Mouse (Mus musculus): ENCODE results near the gene Rfc4.
A peak's percentile ranks its signal among the peaks of the same experiment; 100 is the strongest.

Rfc4 gene

DNA sequence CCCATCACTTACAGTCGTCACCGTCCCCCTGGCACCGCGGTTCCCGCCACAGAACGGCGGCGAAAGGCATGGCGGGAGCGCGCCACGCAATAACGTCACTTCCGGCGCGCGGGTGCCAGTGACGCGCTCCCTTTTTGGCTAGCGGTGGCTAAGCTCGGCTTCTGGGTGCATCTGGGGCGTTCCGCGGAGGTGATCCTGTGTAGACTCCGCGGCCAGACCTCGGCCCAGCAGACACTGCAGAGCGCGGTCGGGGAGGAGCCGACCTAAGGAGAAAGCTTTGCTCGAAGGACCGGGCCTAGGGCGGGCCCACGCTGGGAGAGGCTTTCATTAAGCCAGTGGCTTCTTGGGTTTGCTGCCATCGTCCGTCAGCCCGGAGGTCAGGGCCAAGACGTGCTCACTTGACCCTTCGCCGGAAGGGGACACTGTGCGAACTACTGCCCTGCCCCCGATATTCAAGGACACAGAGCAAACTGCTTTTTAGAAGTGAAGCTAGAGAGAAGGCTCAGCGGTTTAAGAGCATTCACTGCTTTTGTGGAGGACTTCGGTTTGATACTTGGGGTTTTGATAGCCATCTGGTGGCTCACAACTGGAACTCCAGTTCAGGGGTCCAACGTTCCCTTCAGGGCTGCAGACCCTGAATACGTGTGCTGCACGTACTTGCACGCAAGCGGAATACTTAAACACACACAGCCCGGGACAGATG lies at the start of gene Rfc4:
TSS of gene Rfc4 (minus strand) at position 65 of the 703 bp plus-strand sequence.
- DNase-seq (ENCODE audit: low read depth), result peak; percentile 93

DNA sequence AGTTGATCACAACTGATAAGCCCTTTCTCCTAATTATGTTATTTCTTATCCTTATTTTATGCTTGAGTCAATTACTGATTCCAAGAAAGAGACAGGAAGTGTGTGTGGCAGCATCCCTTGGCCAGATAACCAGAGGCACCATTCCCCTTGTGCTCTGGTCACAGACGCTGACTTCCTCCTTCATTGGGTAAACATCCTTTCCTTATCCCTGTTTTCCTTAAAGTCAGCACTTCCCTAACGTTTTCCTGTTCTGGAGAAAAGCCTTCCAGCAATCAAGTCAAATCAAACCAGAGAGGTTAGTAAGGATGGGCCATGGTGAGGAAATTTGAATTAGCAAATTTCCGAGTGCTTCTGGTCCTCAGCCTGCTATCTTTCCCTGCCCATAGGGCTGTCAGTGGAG lies 48.4 kb upstream of the Rfc4 start:
- no peak for DNase-seq (ENCODE audit: low read depth)

DNA sequence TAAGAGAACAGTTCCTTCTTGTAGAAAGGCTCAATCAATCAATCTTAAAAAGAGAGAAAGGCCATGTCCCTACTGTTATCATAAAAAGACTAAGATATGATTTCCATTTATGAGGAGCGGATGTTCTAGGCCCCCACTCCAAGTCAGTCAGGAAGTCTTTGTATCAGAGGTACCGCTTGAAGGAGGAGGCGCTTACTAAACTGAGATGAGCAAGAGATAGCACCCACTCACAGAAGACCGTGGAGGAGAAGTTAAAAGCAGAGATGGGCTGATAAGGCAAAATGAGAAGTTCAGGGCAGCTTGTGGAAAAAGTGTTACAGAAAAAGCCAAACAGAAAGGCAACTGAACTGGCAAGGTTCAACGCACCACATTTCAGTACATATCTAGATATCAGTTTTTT lies 47.3 kb upstream of the Rfc4 start:
- DNase-seq (ENCODE audit: low read depth), result peak; percentile 90

DNA sequence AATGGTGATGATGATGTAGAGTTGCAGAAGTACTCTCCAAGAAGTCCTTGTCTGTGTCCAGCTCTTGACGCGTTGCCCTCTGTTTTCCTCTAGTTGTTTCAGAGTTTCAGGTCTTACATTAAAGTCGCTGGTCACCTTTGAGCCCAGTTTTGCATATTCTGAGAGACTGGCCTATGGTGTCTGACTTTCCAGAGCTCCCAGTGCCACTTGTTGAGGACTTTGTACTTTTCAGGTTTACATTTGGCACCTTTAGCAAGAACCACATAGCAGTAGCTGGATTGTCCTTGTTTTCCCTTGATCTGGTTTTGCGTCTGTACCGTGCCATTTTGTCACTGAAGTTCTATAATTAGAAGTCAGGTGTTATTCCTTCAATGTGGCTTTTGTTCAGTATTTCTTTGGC lies 46.4 kb upstream of the Rfc4 start:
- DNase-seq (ENCODE audit: low read depth), result peak; percentile 32

DNA sequence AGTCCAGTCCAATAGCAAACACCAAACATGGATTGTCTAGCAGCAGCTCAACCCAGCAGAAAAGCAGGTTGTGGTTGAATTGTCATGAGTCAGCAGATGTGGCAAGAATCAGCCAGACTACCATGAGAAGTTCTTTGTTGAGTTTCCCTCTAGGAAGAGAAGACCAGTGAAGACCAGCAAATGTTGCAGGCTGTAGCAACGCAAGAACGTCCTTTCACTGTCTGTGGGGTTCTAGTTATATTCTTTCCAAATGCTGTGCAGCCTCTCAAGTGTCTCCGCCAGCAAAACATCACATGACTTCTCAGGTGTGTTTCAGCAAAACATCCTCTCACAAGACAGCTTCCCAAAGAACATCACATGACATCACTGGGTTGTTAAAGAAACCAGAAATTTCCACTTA lies 43.3 kb upstream of the Rfc4 start:
- DNase-seq (ENCODE audit: low read depth), result peak; percentile 84

DNA sequence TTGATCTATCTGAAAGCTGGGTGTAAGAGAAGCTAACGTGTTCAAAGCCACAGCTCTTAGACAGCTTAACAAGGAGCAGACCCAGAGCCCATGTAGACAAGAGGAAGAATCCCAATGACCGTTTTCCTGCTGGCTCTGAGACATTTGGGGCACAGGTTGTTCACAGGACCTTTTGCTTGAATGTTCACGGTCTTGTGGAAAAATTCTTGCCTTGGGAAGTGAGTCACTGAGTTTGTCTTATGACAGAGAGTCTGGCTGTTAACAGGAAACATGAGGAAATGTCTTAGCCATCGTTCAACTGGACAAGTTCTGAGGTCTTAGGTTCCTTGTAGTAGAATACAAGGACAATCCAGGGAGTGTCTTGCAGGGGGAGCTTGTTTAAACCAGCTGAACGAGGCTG lies 39.5 kb upstream of the Rfc4 start:
- DNase-seq (ENCODE audit: low read depth), result no peak

DNA sequence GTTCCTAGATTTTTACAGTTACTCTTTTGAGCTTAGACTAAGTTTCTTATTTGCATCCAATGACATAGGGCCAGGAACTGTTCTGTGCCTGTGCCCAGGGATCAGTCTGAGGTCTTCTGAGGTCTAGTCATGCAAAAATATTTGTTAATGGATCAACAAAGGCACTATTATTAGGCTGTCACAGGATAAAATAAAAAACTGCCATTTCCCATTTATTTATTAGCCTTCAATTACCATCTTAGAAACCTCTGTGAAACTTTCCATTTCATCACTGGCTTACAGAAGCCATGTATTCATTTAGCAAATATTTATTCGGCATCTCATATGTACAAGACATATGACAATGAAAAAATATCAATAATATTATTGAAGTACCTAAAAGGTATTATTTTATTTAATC lies 39.1 kb upstream of the Rfc4 start:
- no peak for DNase-seq (ENCODE audit: low read depth)

DNA sequence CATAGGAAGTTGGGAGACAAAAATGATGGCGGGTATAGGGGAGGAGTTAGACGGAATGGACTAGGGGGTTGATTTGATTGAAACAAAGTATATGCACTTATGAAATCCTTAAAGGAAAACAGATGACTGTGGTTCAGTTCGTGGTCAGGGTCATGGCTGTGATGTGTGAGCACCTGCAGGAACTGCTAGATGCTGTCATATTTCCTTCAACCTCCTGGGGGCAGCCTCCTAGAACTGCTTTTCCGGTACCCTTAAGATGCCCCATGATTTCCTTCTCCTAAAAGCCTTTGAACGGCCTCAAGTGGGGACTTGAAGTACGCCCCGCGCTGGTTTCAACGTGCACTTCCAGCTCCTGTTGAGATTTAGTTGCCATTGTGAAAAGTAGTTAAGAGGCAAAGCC lies 37.9 kb upstream of the Rfc4 start:
- peak; percentile 91 for DNase-seq (ENCODE audit: low read depth)

GRCm38 (mm10) chr16:23164443-23164842 lies 36.9 kb upstream of the Rfc4 start:
- no peak for DNase-seq (ENCODE audit: low read depth)

- no peak for DNase-seq (ENCODE audit: low read depth)
Measured at GRCm38 (mm10) chr16:23162116-23162515, 34.6 kb upstream of the Rfc4 start.

DNA sequence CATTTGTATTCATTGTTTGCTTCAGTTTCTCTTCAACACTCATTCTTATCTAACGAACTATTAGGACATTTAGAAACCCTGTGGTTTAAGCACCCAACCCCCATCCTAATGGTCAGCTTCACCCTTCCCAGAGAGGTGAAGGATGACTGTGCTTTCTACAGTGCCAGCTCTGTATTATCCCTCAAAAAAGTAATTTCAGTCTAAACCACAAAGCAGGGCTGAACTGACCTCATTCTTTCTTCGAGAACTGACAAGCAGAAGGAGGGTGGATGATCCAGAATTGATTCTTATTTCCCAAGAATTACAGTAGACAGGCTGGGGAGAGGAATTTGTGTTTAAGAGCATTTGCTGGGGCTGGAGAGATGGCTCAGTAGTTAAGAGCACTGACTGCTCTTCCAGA lies 32.2 kb upstream of the Rfc4 start:
- DNase-seq (ENCODE audit: low read depth), result no peak

- DNase-seq (ENCODE audit: low read depth), result no peak
Measured at GRCm38 (mm10) chr16:23158957-23159356, 31.4 kb upstream of the Rfc4 start.

GRCm38 (mm10) chr16:23158292-23158691 lies 30.8 kb upstream of the Rfc4 start:
- DNase-seq (ENCODE audit: low read depth), result no peak

GRCm38 (mm10) chr16:23157013-23157412 lies 29.5 kb upstream of the Rfc4 start:
- DNase-seq (ENCODE audit: low read depth), result no peak

DNA sequence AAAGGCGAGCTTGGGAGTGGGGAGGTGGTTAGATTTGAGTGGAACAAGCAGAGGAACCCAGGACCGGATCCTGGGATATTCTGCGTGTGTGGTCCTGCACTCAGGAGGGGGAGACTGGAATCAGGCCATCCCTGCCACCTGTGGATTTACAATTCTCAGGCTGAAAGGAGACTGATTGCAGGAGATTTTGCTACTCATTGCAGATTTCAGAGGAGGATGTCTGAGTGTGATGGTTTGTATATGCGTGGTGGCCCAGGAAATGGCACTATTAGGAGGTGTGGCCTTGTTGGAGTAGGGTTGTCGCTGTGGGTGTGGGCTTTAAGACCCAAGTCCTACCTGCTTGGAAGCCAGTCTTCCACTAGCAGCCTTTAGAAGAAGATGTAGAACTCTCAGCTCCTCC lies 26.7 kb upstream of the Rfc4 start:
- no peak for DNase-seq (ENCODE audit: low read depth)

DNA sequence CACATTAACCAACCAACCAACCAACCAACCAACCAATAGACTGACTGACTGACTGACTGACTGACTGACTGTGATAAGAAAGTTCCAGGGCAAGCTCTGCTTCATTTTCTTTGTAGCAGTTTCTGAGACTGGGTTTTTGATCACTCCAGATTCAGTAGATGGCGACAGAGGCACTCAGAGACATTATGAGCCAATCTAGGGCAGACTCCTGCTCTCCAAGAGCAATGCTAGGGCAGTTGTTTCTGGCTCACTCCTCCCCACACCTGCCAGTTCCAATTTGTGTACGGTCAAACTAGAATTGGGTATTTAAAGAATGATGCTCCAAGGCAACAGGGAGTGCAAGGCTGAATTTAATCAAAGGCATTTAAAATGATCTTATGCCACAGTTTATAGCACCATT lies 23.9 kb upstream of the Rfc4 start:
- peak; percentile 85 for DNase-seq (ENCODE audit: low read depth)

GRCm38 (mm10) chr16:23149396-23149795 lies 21.9 kb upstream of the Rfc4 start:
- no peak for DNase-seq (ENCODE audit: low read depth)

DNA sequence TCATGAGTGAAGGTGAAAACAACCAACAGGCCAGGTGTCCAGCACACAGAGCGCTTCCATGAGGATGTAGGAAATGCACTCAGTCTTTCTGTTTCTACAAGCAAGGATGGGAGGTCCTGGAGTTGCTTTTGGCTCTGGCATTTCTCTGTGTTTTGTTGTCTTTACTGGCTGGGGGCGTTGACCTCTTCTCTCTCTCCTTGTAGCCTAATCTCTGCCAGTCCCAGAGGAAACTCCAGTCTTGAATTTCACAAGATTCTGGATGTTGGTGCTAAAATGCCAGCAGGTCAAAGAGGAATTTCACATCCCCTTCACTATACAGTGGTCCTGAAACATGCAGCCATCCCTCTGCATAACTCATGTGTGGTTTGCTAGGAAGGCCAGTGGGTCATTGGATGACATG lies 21.4 kb upstream of the Rfc4 start:
- DNase-seq (ENCODE audit: low read depth), result no peak

GRCm38 (mm10) chr16:23146280-23146679 lies 18.7 kb upstream of the Rfc4 start, which contains the start of gene Adipoq:
Gene Adipoq (plus strand): TSS chr16:23146536.
- DNase-seq (ENCODE audit: low read depth), result no peak

- no peak for DNase-seq (ENCODE audit: low read depth)
Measured at GRCm38 (mm10) chr16:23145211-23145610, 17.7 kb upstream of the Rfc4 start.

GRCm38 (mm10) chr16:23144326-23144725 lies 16.8 kb upstream of the Rfc4 start:
- DNase-seq (ENCODE audit: low read depth), result peak; percentile 90

GRCm38 (mm10) chr16:23140911-23141310 lies 13.4 kb upstream of the Rfc4 start:
- no peak for DNase-seq (ENCODE audit: low read depth)

DNA sequence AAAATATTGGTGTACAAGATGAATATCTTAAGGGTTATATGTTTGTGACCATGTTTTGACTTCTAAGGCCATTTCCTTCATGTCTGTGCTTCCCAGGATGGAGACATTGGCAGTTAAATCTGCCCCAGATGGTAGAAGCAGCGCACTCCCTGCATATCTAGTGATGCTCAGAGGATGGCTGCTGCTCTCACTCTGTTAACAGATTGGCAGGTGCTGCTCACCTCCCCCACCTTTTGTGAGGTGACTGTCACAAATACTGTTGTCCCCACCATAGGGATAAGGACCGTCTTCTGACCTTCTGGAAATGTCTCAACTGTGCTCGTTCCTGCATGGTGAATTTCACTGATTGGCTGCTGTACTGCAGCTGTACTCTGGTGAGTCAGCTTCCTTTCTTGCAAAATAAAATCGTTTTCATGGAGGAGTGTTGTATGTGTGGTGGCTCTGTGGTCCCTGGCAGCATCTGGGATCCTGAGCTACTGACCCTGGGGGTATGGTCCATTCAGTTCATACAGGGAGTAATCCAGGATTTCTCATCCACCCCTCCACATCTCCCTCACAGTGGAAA lies 9.0 kb upstream of the Rfc4 start:
- DNase-seq (ENCODE audit: low read depth), result no peak
